Mouse (Mus musculus) bone marrow macrophage, adult 2 months (primary cell): ENCODE measurements around the gene Gp9.

Experiments
- CTCF ChIP-seq: IDR thresholded peaks from 2 replicates; pipeline ENCODE4 v1.5.1; 2012; ENCODE audit warnings: low read depth, mild to moderate bottlenecking, low read length, moderate library complexity
- POLR2A ChIP-seq: IDR thresholded peaks from 2 replicates; pipeline ENCODE4 v1.6.1; 2012; ENCODE audit warnings: mild to moderate bottlenecking, low read depth, low read length, borderline replicate concordance

GRCm38 (mm10) chr6:87730141-87730540, 47.7 kb upstream of the Gp9 start:
- TF ChIP-seq POLR2A (no peak), CTCF (no peak)
